Mouse (Mus musculus) lung, postnatal 14 days (tissue): ENCODE data around the gene Pln.

Source experiments
- DNase-seq: peaks from one replicate; pipeline ENCODE4 v3.0.0; 2021

Pln gene

DNA sequence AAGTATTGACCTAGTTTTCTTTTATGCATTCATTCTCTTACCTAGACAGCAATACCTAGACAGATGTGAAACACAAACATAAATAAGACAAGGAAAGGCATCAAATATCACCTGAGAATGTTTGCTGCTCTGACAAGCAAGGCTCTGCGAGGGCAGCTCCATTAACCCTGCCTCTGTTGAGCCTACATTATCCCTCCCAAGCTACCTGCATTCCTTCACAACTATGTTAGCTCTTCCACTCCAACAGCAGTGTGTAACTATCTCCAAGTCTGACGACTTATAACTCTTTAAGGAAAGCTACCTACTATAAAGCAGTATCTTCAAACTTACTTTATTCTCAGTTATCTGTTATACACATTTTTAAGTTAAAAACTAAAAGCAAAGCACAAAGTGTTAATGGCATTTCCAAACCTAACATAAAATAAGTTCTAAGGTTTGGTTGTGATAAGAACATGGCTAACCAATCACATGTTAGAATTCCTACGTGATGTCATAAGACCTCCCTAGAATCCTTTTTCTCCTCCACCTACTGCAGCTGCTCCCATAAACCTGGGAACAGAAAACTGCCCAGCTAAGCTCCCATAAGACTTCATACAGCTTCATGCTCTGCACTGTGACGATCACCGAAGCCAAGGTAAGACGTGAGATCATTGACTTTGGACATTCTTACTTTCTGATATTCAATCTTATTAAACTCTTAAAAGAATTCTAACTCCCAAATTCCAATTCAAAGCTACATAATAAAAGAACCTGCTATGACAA is at the start of gene Pln:
Gene Pln (plus strand): TSS at position 506 of the 762 bp plus-strand sequence.
- DNase-seq = no peak

DNA sequence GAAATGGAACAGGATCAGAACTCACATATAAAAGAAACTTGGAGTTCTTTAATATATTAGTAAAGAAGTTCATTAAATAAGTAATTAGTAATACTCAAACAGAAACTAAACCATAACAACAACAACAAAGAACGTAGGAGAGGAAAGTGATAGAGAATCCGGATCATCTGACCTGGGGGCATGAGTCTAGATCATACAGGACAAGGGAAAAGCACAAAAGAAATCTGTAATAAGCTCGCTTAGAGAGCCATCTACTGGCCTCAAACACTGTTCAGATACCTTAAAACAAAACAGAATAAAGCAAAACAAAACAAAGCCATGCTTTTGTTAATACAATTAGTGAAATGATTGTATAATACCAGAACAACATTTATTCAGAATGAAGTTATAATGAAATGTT is 31.6 kb upstream of the Pln start:
- no peak for DNase-seq

- no peak for DNase-seq
These were observed 30.8 kb upstream of the Pln start for GRCm38 (mm10) chr10:53306674-53307073.

DNA sequence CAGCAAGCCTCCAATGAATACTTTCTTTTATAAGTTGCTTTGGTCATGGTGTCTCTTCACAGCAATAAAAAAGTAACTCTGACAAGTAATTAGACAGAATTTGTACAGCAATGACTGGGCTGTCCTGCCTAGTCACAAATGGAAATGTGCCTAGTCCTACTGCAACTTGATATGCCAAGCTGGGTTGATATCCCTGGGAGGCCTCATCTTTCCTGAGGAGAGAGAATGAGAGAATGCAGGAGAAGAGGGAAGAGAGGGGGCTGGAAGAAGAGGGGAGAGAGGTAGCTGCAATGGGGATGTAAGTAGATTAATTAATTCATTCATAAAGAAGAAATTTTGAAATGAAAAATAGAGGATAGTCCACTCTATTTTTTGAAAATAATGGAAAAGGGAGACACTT is 14.1 kb upstream of the Pln start:
- DNase-seq = no peak

GRCm38 (mm10) chr10:53324663-53325062 is 12.8 kb upstream of the Pln start:
- peak; percentile 30 for DNase-seq

DNA sequence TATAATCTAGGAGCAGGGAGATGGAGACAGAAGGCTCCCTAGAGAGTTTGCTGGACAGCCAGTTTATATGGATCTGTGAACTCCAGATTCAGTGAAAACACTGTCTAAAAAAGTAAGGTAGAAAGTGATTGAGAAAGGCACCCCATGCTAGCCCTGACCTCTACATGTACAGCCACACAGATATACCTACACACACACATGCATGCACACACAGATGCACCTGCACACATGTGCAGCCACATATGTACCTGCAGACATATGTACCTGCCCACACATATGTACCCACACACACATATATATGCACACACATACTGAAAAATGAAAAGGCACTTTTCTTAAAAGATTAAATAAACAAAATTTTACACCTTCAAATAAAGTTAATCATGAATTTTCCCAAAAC is 11.1 kb upstream of the Pln start:
- DNase-seq = no peak

- no peak for DNase-seq
These were observed 8.2 kb upstream of the Pln start for GRCm38 (mm10) chr10:53329257-53329656.

- DNase-seq = no peak
These were observed 4.7 kb upstream of the Pln start for GRCm38 (mm10) chr10:53332752-53333151.

DNA sequence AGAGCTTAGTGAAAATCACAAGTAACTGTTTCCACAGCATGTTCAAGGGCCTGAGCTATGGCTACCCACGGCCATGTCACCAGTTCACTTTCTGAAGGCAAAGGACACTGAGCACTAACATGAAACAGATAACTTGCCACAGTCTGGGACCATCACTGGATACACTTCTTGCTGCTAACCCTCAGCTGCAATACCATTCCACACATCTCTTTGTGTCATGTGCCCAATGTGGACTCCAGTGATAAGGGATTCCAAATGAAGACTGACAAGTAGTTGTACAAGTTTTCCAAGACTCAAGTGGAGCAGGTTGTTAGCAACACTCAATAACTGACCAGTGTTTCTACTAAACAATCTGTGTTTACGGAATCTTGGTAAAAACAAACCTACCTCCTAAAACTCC is 2.2 kb upstream of the Pln start:
- no peak for DNase-seq

- DNase-seq = no peak
These were observed 1.5 kb upstream of the Pln start for GRCm38 (mm10) chr10:53335974-53336373.

GRCm38 (mm10) chr10:53339045-53339444 is 1.6 kb downstream of the Pln start:
- DNase-seq = no peak

- DNase-seq = no peak
These were observed 4.0 kb downstream of the Pln start for GRCm38 (mm10) chr10:53341288-53341965.

DNA sequence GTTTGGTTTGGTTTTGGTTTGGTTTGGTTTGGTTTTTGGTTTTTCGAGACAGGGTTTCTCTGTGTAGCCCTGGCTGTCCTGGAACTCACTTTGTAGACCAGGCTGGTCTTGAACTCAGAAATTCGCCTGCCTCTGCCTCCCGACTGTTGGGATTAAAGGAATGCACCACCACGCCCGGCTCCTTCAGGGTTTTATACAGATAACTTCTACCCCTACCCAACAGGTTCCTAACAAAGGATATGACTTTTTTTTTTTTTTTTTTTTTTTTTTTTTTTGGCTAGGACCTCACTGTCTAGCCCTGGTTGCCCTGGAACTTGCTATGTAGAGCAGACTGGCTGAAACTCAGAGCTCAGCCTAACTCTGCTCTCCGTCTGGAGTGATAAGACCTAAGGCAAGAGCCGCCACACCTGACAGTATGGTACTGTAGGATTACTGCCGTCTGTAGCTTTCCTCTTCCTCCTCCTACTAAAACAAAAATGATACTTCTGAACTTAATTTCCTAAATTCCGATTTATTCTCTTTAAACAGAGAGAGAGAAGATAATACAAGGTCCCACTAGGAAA is 4.8 kb downstream of the Pln start:
- DNase-seq = no peak

DNA sequence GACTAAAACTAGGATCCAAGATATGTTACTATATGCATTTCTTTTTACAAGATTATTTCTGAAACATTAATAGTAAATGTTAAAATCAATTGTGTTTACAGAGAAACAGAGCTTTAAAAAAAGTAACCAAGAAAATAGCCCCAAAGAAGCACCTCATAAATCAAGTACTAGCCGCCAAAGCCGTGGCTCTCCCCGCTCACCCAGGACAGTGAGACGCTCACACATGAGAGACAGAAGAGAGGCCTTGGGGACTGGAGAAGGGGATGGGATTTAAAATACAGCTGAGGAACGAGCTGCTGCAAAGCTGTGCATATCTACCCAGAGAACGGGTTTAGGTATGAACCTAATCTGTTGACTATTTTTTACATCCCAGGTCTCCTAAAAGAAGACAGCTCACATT is 5.9 kb downstream of the Pln start:
- no peak for DNase-seq

- DNase-seq = peak; percentile 24
These were observed 6.4 kb downstream of the Pln start for GRCm38 (mm10) chr10:53343865-53344264.

- no peak for DNase-seq
These were observed 8.0 kb downstream of the Pln start for GRCm38 (mm10) chr10:53345508-53345907.

DNA sequence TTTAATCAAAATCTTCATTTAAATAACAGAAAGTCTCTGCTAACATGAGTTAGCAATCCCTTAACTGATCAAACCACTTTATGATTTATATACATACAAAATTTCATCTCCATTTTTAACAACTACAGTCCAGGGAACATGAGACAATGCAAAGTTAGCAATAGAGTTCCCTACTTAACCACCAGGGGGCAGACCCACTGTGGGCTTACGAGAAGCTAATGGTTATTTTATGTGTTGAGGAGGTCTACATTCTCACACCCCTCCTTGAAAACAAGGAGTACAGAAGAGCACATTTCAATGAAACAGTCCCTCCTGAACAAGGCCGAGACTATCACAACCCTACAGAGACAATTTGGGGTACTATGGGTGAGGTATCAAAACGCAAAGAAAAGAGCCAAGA is 9.0 kb downstream of the Pln start:
- DNase-seq = peak; percentile 64

DNA sequence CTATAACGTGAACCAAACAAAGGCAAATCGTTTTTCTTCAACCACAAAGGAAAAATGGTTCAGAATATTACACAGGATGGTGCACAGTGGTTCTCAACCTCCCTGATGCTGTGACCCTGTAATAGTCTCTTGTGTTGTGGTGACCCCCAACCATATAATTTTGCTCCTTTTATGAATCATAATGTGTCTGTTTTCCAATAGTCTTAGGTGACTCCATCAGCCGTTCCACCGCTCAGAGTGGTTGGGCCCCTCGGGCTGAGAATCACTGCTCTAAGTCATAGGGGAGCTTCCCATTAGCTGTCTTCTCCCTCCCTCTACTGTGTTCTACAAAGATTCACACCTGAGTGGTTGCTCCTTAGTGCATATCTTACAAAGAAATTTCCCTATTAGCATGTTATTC is 9.4 kb downstream of the Pln start:
- DNase-seq = no peak

GRCm38 (mm10) chr10:53347787-53348755 is 10.6 kb downstream of the Pln start:
- peak; percentile 70 for DNase-seq

- no peak for DNase-seq
These were observed 11.8 kb downstream of the Pln start for GRCm38 (mm10) chr10:53349254-53349653.

DNA sequence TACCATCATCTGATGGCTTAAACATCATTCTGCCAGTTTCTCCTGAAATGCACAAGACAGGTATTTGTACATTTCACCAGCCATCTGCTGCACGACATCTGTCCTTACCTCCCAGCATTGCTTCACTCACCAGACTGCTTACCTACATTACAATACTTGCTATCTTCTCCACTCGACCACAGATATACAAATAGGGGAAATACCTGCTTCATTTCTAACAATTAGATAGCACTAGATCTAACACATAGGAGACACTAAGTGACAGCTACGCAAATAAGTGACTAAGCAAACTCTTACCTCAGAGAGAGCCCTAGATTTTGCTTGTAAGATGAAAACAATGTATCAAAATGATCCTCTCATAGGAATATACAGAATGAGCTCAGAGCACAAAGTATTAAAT is 16.2 kb downstream of the Pln start:
- no peak for DNase-seq

- DNase-seq = no peak
These were observed 21.5 kb downstream of the Pln start for GRCm38 (mm10) chr10:53359016-53359415.

DNA sequence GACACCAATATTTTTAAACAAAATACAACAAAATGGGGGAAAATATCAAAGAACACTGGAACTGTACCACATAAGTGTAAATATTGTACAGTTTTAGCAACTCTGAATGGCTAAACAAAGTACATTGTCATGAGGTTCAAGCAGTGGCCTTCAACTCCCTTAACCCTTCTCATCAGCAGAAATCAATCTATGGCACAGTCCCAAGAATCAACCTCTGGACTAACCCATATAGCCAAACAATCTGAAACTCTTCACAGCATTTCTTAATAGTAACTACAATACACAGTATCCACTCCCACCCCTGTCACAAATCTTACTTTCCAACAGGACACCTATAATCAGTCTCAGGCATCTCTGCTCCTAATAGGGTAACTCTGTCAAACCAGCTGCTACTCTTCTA is 26.8 kb downstream of the Pln start:
- no peak for DNase-seq
